25 mouse cellular contexts compared by ENCODE assay signal in genomic region chr12:87397126-87397525, GRCm38 (mm10).
"Had no signal": no experiment of that assay in that cellular context is flagged by ENCODE, and none has a peak within 500 bp of the region (broad histone marks: within the 10 kb centered on the region; RNA-seq: fewer than 3 reads in every experiment).

No protein-coding gene starts in this region.

- H3K4me2 ChIP-seq: heart, embryonic 12.5 days; hindbrain, embryonic 12.5 days; hindbrain, embryonic 14.5 days; intestine, embryonic 15.5 days; limb, embryonic 13.5 days; limb, embryonic 15.5 days; liver, embryonic 11.5 days; liver, embryonic 13.5 days had no signal

- H3K36me3 ChIP-seq: heart, embryonic 12.5 days; hindbrain, embryonic 10.5 days; hindbrain, embryonic 12.5 days; intestine, embryonic 15.5 days; limb, embryonic 13.5 days; limb, embryonic 15.5 days; liver, embryonic 13.5 days had no signal

- DNase-seq: gastrocnemius, adult 2 months; gastrocnemius, postnatal 10 days; gastrocnemius, postnatal 25 days; heart, adult 2 months; heart, postnatal 10 days; heart, postnatal 4 days; kidney, adult 18-20 months; kidney, postnatal 10 days; kidney, postnatal 25 days; kidney, postnatal 4 days; layer of hippocampus, postnatal 36 days; left cerebral cortex, postnatal 4 days; liver, embryonic 13.5 days had no signal

- H3K9ac ChIP-seq: heart, embryonic 12.5 days; hindbrain, embryonic 12.5 days; hindbrain, embryonic 14.5 days; intestine, embryonic 15.5 days; limb, embryonic 13.5 days; limb, embryonic 15.5 days; liver, embryonic 13.5 days had no signal

- H3K9me3 ChIP-seq: heart, embryonic 12.5 days; hindbrain, embryonic 10.5 days; hindbrain, embryonic 12.5 days; intestine, embryonic 15.5 days; limb, embryonic 13.5 days; limb, embryonic 15.5 days; liver, embryonic 13.5 days had no signal

- H3K4me1 ChIP-seq: heart, embryonic 12.5 days; hindbrain, embryonic 12.5 days; limb, embryonic 13.5 days; limb, embryonic 15.5 days; liver, embryonic 13.5 days had no signal

- H3K27me3 ChIP-seq: heart, embryonic 12.5 days; hindbrain, embryonic 12.5 days; intestine, embryonic 15.5 days; limb, embryonic 13.5 days; limb, embryonic 15.5 days; liver, embryonic 13.5 days had no signal

- H3K27ac ChIP-seq: heart, adult 2 months; hindbrain, embryonic 10.5 days; hindbrain, embryonic 12.5 days; hindbrain, embryonic 14.5 days; intestine, embryonic 15.5 days; layer of hippocampus, adult 2 months; limb, embryonic 13.5 days; limb, embryonic 15.5 days; liver, embryonic 13.5 days had no signal

- H3K4me3 ChIP-seq: gastrocnemius, adult 2 months; heart, adult 2 months; heart, embryonic 12.5 days; hindbrain, embryonic 10.5 days; hindbrain, embryonic 12.5 days; intestine, embryonic 15.5 days; layer of hippocampus, adult 2 months; limb, embryonic 13.5 days; limb, embryonic 15.5 days; liver, embryonic 13.5 days had no signal

- ATAC-seq: hindbrain, embryonic 16.5 days; inflammation-experienced regulatory T-cells, adult 6 months; intestine, embryonic 15.5 days; intestine, postnatal 0 days had no signal
